In genomic region chr13:38657865-38658264, GRCm38 (mm10) we compare ENCODE assay signal across 7 mouse cellular contexts. TPM values are rescaled to one million over a fixed set of nuclear protein-coding genes. Genes with fewer than 3 reads are reported as not detected.
A peak's percentile ranks its signal among the peaks of the same experiment; 100 is the strongest.
DNase-seq lines count a peak whose midpoint lies in the region; ATAC-seq lines count a peak whose summit lies in the region.

No protein-coding gene starts in this region.

- H3K4me3 ChIP-seq in lung, embryonic 16.5 days (ENCODE audit: low read length), result peak overlapping the region; percentile 94
- H3K4me3 ChIP-seq in embryonic facial prominence, embryonic 15.5 days (replicated peaks), result peak overlapping the region; percentile 98
- H3K4me3 ChIP-seq in limb, embryonic 15.5 days, result peak overlapping the region; percentile 93
- peak overlapping the region; percentile 62 for H3K4me3 ChIP-seq in stomach, embryonic 14.5 days (ENCODE audit: low read depth, low read length)

- H3K9me3 ChIP-seq in lung, embryonic 16.5 days (ENCODE audit: control insufficient read depth, low read length), result 0 out of 2 replicates have a peak, but pooled peaks cover 5% of the 10 kb centered on the region
- H3K9me3 ChIP-seq in embryonic facial prominence, embryonic 15.5 days (replicated peaks), result no peaks in the 10 kb centered on the region
- H3K9me3 ChIP-seq in limb, embryonic 15.5 days, result no peaks in the 10 kb centered on the region
- no peaks in the 10 kb centered on the region for H3K9me3 ChIP-seq in stomach, embryonic 14.5 days (ENCODE audit: control insufficient read depth, low read depth, low read length)

- H3K27ac ChIP-seq in lung, embryonic 16.5 days (ENCODE audit: low read length), result no peak overlapping the region
- H3K27ac ChIP-seq in embryonic facial prominence, embryonic 15.5 days (replicated peaks), result no peak overlapping the region
- H3K27ac ChIP-seq in limb, embryonic 15.5 days, result 0 out of 2 replicates have a peak overlapping the region, but pooled peaks have one; percentile 88
- no peak overlapping the region for H3K27ac ChIP-seq in stomach, embryonic 14.5 days (ENCODE audit: low read length)

- peaks cover 25% of the 10 kb centered on the region for H3K36me3 ChIP-seq in lung, embryonic 16.5 days (ENCODE audit: control insufficient read depth, insufficient read depth, low read length)
- peaks cover 32% of the 10 kb centered on the region for H3K36me3 ChIP-seq in embryonic facial prominence, embryonic 15.5 days
- H3K36me3 ChIP-seq in limb, embryonic 15.5 days, result peaks cover 33% of the 10 kb centered on the region
- peaks cover 27% of the 10 kb centered on the region for H3K36me3 ChIP-seq in stomach, embryonic 14.5 days (ENCODE audit: control insufficient read depth, insufficient read depth, low read length)

- peaks cover 7% of the 10 kb centered on the region for H3K4me1 ChIP-seq in lung, embryonic 16.5 days (replicated peaks; ENCODE audit: control insufficient read depth, insufficient read depth, low read length)
- H3K4me1 ChIP-seq in embryonic facial prominence, embryonic 15.5 days, result peaks cover 11% of the 10 kb centered on the region
- H3K4me1 ChIP-seq in limb, embryonic 15.5 days, result peaks cover 5% of the 10 kb centered on the region
- peaks cover 10% of the 10 kb centered on the region; the same call in 1 of the 2 replicates for H3K4me1 ChIP-seq in stomach, embryonic 14.5 days (ENCODE audit: control insufficient read depth, insufficient read depth, low read length)

- WGBS in lung, embryonic 16.5 days, result 19% methylated on average over 4 of the region's 4 CpGs
- 15% methylated on average over 4 of the region's 4 CpGs for WGBS in embryonic facial prominence, embryonic 15.5 days
- WGBS in limb, embryonic 15.5 days, result 21% methylated on average over 4 of the region's 4 CpGs
- 26% methylated on average over 4 of the region's 4 CpGs for WGBS in stomach, embryonic 14.5 days

- peak overlapping the region; percentile 69 for H3K4me2 ChIP-seq in lung, embryonic 16.5 days (ENCODE audit: low read depth, low read length)
- peak overlapping the region; percentile 58 for H3K4me2 ChIP-seq in embryonic facial prominence, embryonic 15.5 days (replicated peaks)
- H3K4me2 ChIP-seq in limb, embryonic 15.5 days, result peak overlapping the region; percentile 56
- peak overlapping the region; percentile 57 for H3K4me2 ChIP-seq in stomach, embryonic 14.5 days (replicated peaks; ENCODE audit: low read depth, low read length)

- ATAC-seq in lung, embryonic 16.5 days (ENCODE audit: low read depth), result no peak
- ATAC-seq in embryonic facial prominence, embryonic 15.5 days (ENCODE audit: insufficient number of reproducible peaks, low FRiP score, low TSS enrichment, low read depth), result no peak
- ATAC-seq in limb, embryonic 15.5 days (ENCODE audit: insufficient number of reproducible peaks, low FRiP score, low TSS enrichment, low read depth), result no peak
- ATAC-seq in stomach, embryonic 14.5 days (ENCODE audit: insufficient number of reproducible peaks, insufficient read depth, low FRiP score, low read depth), result no peak

- H3K27me3 ChIP-seq in lung, embryonic 16.5 days (ENCODE audit: control insufficient read depth, insufficient read depth, low read depth, low read length), result no peaks in the 10 kb centered on the region
- H3K27me3 ChIP-seq in embryonic facial prominence, embryonic 15.5 days, result no peaks in the 10 kb centered on the region
- H3K27me3 ChIP-seq in limb, embryonic 15.5 days, result no peaks in the 10 kb centered on the region
- no peaks in the 10 kb centered on the region for H3K27me3 ChIP-seq in stomach, embryonic 14.5 days (ENCODE audit: control insufficient read depth, insufficient read depth, low read length)

- no peak for DNase-seq in lung, postnatal 14 days
- DNase-seq in left cerebral cortex, adult 11 months (ENCODE audit: low spot score), result no peak
- DNase-seq in adipocyte (ENCODE audit: low spot score), result no peak

- H3K9ac ChIP-seq in lung, embryonic 16.5 days (ENCODE audit: low read length), result peak overlapping the region; percentile 94
- peak overlapping the region; percentile 88 for H3K9ac ChIP-seq in embryonic facial prominence, embryonic 15.5 days
- H3K9ac ChIP-seq in limb, embryonic 15.5 days, result 0 out of 2 replicates have a peak overlapping the region, but pooled peaks have one; percentile 79
- no peak overlapping the region; the same call in 1 of the 2 replicates for H3K9ac ChIP-seq in stomach, embryonic 14.5 days (replicated peaks; ENCODE audit: low read depth, low read length)

RNA-seq across cellular contexts. Expression of gene Eef1e1, which starts 1.0 kb away (rescaled TPM):
- 35.3 and 37.7 TPM in 2 replicates for polyA plus RNA-seq in lung, embryonic 16.5 days (2015; fragmentation: Nextera tagmentation; extraction: Ambion mirVana)
- polyA plus RNA-seq in embryonic facial prominence, embryonic 15.5 days (2015; fragmentation: Nextera tagmentation; extraction: Ambion mirVana), result 33.8 and 37.4 TPM in 2 replicates
- polyA plus RNA-seq in limb, embryonic 15.5 days (2015; fragmentation: Nextera tagmentation; extraction: Ambion mirVana), result 36.1 and 37.4 TPM in 2 replicates
- polyA plus RNA-seq in stomach, embryonic 14.5 days (2014; fragmentation: Nextera tagmentation; extraction: Ambion mirVana), result 41.4 and 46.4 TPM in 2 replicates

RNA-seq across cellular contexts. Expression of gene Bloc1s5, which starts 23.0 kb away (rescaled TPM):
- polyA plus RNA-seq in lung, embryonic 16.5 days (2015; fragmentation: Nextera tagmentation; extraction: Ambion mirVana), result 16.6 and 19.5 TPM in 2 replicates
- 16.8 and 17.2 TPM in 2 replicates for polyA plus RNA-seq in embryonic facial prominence, embryonic 15.5 days (2015; fragmentation: Nextera tagmentation; extraction: Ambion mirVana)
- polyA plus RNA-seq in limb, embryonic 15.5 days (2015; fragmentation: Nextera tagmentation; extraction: Ambion mirVana), result 17.0 and 19.4 TPM in 2 replicates
- 16.1 and 17.7 TPM in 2 replicates for polyA plus RNA-seq in stomach, embryonic 14.5 days (2014; fragmentation: Nextera tagmentation; extraction: Ambion mirVana)
